Mouse (Mus musculus): Measurements from ENCODE around the gene Sox21.
A peak's percentile ranks its signal among the peaks of the same experiment; 100 is the strongest.

Gene Sox21

GRCm38 (mm10) chr14:118225061-118225743 lies 11.6 kb downstream of the Sox21 start:
- DNase-seq (ENCODE audit: low spot score) = no peak

DNA sequence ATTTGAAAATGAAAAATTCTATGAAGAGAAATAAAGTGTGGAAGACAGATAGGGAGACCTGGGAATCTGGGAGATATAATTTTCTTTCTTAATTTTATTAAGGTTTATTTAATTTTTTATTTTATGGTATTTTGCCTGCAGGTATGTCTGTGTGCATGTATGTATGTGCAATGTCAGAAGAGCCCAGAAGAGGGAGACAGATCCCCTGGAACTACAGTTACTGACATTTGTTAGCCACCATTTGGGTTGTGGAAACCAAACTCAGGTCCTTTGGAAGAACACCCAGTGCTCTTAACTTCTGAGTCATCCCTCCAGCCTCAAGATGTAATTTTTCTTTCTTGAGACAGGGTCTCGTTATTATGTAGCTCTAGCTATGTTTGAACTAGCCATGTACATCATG lies 15.9 kb downstream of the Sox21 start:
- no peak for DNase-seq (ENCODE audit: low spot score)

GRCm38 (mm10) chr14:118216826-118217225 lies 20.0 kb downstream of the Sox21 start:
- no peak for DNase-seq (ENCODE audit: low spot score)

- no peak for DNase-seq (ENCODE audit: low spot score)
These were observed 24.5 kb downstream of the Sox21 start for GRCm38 (mm10) chr14:118212188-118212804.

DNA sequence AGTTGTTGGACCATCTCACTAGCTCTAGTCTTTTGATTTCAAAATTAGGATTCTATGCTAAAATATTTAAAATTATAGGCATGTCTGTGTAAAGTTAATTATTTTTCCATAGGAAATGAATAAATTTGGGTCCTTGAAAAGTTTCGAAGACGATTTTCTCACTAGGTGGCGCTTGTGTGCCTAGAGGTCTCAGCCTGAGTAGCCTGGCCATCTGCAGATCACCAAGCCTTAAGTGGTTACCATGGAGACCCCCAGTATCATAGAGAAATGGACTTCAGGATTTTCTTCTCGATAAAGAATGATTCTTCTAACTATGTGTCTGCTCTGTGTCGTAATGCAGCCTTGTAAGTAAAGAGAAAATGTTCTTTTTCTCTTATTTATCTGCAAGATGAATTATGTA lies 27.2 kb downstream of the Sox21 start:
- DNase-seq (ENCODE audit: low spot score) = no peak

GRCm38 (mm10) chr14:118207347-118207746 lies 29.5 kb downstream of the Sox21 start:
- DNase-seq (ENCODE audit: low spot score) = no peak

GRCm38 (mm10) chr14:118203031-118203430 lies 33.8 kb downstream of the Sox21 start:
- DNase-seq (ENCODE audit: low spot score) = peak; percentile 35

GRCm38 (mm10) chr14:118202006-118202405 lies 34.8 kb downstream of the Sox21 start:
- no peak for DNase-seq (ENCODE audit: low spot score)

DNA sequence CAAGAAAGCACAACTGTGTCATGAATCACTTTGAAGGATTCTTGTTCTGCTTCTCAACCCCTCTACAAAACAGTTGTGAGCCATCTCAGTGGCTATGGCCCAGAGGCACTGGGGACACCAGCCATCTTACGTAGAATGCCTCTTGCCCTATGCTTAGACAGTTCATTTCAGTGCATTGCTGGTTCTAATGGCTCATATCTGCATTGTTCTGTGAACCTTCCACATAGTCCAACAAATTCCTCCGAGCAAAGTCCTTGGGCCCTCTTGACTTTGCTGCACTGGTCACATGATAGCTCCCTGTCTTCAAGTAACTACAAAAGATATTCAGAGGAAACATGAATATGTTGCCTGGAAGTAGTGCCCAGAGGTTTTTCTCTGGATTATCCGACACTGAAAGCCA lies 36.1 kb downstream of the Sox21 start:
- no peak for DNase-seq (ENCODE audit: low spot score)

- DNase-seq (ENCODE audit: low spot score) = no peak
These were observed 39.8 kb downstream of the Sox21 start for GRCm38 (mm10) chr14:118197063-118197462.

DNA sequence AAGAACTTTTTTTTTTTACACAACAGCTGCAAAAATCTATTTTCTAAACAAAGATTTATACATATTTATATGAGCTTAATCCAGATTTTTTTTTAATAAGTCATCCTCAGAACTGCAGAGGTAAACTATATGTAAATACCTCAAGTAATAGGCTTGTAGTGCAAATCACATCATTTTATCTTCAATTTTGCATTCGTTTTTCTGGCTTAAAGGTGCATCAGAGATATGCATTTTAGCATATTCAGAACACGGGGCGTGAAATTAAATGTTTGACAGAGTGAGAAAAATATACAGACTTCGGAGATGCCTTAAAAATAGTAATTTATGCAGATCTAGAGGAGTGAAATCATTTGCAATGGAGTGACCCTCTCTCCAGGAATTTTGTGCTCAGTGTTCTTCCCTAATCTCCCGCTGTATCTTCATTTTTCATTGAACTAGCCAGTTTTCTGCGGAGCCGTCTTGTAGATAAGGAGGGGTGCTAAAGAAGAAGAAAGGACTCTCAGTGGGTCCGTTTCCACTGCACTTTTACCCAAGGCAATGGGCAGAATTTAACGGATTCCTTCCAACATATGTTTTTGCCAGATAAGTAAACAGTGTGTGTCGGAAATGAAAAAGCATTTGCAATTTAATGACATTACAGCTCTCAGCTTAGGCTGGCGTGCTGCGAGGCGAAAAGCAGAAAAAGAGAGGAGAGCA lies 42.5 kb downstream of the Sox21 start:
- DNase-seq (ENCODE audit: low spot score) = no peak

- no peak for DNase-seq (ENCODE audit: low spot score)
These were observed 43.2 kb downstream of the Sox21 start for GRCm38 (mm10) chr14:118193663-118194062.

GRCm38 (mm10) chr14:118193001-118193628 lies 43.7 kb downstream of the Sox21 start:
- no peak for DNase-seq (ENCODE audit: low spot score)

GRCm38 (mm10) chr14:118191442-118191841 lies 45.4 kb downstream of the Sox21 start:
- no peak for DNase-seq (ENCODE audit: low spot score)

All from testis, postnatal 14 days (tissue).